Mouse (Mus musculus) mature B cell (primary cell): ENCODE data around the gene Zbtb32.

ENCODE experiments used
- in situ Hi-C: fragments of 300-500 bp; cut with MboI; formaldehyde crosslinking; loops from 2 replicates; pipeline ENCODE4 v1.14.3; 2019

Zbtb32 gene

GRCm38 (mm10) chr7:30598786-30599185, at the start of gene Zbtb32:
Gene Zbtb32 (minus strand): TSS chr7:30598909.
- in situ Hi-C loops: no loop called here

GRCm38 (mm10) chr7:30639083-30639482, 40.4 kb upstream of the Zbtb32 start:
- in situ Hi-C loops: no loop called here

- in situ Hi-C loops: no loop called here
These were observed 37.7 kb upstream of the Zbtb32 start for GRCm38 (mm10) chr7:30636395-30636794.

- in situ Hi-C loops: no loop called here
These were observed 37.0 kb upstream of the Zbtb32 start, which contains the start of gene Etv2 for GRCm38 (mm10) chr7:30635752-30636151. Gene Etv2 (minus strand): TSS chr7:30635852.

GRCm38 (mm10) chr7:30634621-30635020, 35.9 kb upstream of the Zbtb32 start:
- in situ Hi-C loops: no loop called here

GRCm38 (mm10) chr7:30633762-30634412, 35.2 kb upstream of the Zbtb32 start:
- in situ Hi-C loops: no loop called here

GRCm38 (mm10) chr7:30629013-30629412, 30.3 kb upstream of the Zbtb32 start:
- in situ Hi-C loops: no loop called here

GRCm38 (mm10) chr7:30626647-30627046, 27.9 kb upstream of the Zbtb32 start:
- in situ Hi-C loops: no loop called here

- in situ Hi-C loops: no loop called here
These were observed 27.0 kb upstream of the Zbtb32 start, which contains the start of gene Cox6b1 for GRCm38 (mm10) chr7:30625530-30626384. Gene Cox6b1 (minus strand): TSS chr7:30626151.

GRCm38 (mm10) chr7:30619202-30619601, 20.5 kb upstream of the Zbtb32 start:
- in situ Hi-C loops: no loop called here

GRCm38 (mm10) chr7:30618658-30619057, 19.9 kb upstream of the Zbtb32 start:
- in situ Hi-C loops: no loop called here

GRCm38 (mm10) chr7:30615049-30615760, 16.5 kb upstream of the Zbtb32 start:
- in situ Hi-C loops: no loop called here

- in situ Hi-C loops: no loop called here
These were observed 15.7 kb upstream of the Zbtb32 start for GRCm38 (mm10) chr7:30614454-30614853.

- in situ Hi-C loops: no loop called here
These were observed 14.9 kb upstream of the Zbtb32 start for GRCm38 (mm10) chr7:30613529-30614112.

- in situ Hi-C loops: no loop called here
These were observed 14.1 kb upstream of the Zbtb32 start, which contains the start of gene Upk1a for GRCm38 (mm10) chr7:30612654-30613402. Gene Upk1a (minus strand): TSS chr7:30612847.

GRCm38 (mm10) chr7:30610043-30610442, 11.3 kb upstream of the Zbtb32 start:
- in situ Hi-C loops: no loop called here

GRCm38 (mm10) chr7:30608476-30608875, 9.8 kb upstream of the Zbtb32 start:
- in situ Hi-C loops: no loop called here

- in situ Hi-C loops: no loop called here
These were observed 9.1 kb upstream of the Zbtb32 start for GRCm38 (mm10) chr7:30607706-30608309.

- in situ Hi-C loops: no loop called here
These were observed 6.2 kb upstream of the Zbtb32 start for GRCm38 (mm10) chr7:30604944-30605343.

- in situ Hi-C loops: no loop called here
These were observed 5.7 kb upstream of the Zbtb32 start for GRCm38 (mm10) chr7:30604424-30604823.

GRCm38 (mm10) chr7:30602583-30602982, 3.9 kb upstream of the Zbtb32 start:
- in situ Hi-C loops: no loop called here
